Mouse (Mus musculus): ENCODE measurements at regions not wholly inside any gene's neighbourhood (a gene's known extent, or its start where the extent isn't known, plus 50 kb on each side); places are given as distances from the start of the nearest gene placed in this dataset.

DNA sequence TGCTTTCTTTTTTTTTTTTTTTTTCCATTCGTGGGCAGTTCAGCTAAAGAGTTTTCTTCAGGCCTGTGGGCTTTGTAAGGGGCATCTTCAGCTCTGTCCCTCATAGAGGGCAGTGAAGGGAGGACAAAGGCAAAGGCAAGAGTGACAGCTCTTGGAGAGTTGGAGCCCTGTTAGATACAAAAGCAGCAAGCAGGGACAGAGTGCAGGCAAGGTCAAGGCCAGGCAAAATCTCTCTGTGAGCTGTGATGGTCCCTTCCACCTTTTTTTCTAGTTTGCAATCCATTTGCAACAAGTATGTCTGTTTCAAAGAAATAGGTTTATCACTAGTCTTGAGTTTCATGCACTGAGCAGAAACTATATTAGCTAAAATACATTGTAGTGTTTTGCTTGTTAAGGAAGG lies 86.2 kb upstream of the P2ry1 start:
- no peak for DNase-seq (ENCODE audit: low read depth, low spot score)

DNA sequence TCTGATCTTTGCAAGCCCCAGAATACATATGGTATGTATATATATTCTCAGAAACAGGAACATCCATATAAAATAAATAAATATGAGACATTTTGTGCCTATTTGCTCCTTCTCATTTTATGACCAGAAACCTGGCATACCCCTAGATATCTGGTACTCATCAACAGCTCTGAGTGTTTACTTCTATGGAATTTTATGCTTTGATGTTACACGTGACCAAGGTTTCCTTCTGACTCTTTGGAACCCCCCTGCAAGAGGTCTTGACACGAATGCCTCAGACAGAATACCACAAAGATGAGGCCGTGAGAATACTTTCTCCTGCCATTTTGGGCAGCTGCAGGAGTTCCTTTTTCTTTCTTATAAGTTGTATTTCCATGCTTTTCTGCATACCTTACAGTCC lies 85.3 kb upstream of the P2ry1 start:
- no peak for DNase-seq (ENCODE audit: low read depth, low spot score)

DNA sequence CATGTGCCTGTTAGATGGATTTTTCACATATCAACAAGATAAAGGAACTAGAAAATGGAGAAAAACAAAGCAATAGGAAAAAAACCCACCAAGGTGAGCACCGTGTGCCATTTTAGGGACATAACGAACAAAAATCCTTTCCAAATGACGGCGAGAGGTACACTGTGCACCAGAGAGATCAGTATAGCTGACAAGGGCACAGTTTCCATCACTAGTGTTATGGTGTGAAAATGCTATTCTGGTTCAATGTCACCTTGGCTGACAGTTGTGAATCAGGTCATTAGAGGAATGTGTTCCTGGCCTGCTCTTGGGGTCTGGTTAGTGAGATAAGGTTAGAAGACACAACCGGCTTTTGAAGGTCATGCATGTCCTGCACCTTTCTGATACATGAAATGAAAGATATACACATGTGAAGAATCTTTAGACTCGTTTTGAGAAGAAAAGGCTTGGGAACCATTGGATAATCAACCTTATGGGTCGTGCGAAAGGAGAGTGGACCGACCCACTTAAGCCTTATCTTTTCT lies 76.5 kb upstream of the P2ry1 start:
- DNase-seq (ENCODE audit: low read depth, low spot score): no peak

DNA sequence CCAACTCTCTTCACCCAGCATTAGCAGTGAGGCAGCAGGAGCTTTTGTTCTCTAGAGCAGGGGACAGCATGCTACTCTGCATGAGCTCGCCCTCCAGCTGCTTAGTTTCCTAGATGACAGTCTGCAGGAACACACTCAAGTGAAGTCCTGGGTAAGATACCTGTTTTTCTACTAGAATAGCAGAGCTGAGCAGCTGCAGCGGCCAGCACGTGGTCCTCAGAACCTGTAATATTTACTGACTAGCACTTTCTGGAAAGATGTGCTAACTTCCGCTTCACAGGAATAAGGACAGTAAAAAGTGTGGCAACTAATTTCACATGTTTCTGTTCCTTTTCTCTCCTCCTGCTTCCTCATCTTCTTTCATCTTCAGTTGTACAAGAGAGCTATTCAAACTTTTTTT lies 73.7 kb upstream of the P2ry1 start:
- DNase-seq (ENCODE audit: low read depth, low spot score): no peak

DNA sequence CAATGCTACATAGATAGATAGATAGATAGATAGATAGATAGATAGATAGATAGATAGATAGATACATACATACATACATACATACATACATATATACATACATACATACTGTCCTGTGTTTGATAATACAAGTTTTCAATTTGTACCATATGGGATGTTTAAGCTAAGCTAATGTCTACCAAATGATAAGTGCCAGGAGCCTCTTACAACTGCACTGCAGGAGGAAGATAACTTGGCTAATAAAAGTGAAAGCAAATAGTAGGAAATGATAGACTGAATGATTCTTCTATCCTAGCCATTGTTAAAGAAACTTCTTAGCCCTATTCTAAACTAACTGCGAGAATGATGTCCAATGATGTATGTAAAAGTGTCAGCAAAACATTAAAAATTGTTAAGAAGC lies 68.1 kb upstream of the P2ry1 start:
- DNase-seq (ENCODE audit: low read depth, low spot score): no peak

DNA sequence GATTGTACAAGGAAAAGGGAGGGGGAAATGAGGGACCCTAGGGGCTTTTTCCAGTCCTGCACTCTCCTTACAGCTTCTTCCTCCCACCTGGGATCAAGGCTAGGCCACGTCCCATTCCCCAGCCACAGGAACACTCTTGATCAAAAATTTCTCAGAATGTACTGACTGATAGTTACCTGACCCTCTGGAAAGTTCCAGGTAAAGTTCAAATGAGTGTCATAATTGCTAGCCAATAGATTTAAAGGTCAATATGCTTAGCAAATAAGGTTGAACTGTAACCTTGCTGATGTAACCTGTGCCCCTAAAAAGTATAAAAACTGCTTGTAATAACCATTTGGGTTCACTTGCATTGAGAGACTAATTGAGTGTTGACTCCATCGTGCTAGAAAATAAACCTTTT lies 61.1 kb upstream of the P2ry1 start:
- DNase-seq (ENCODE audit: low read depth, low spot score): no peak

DNA sequence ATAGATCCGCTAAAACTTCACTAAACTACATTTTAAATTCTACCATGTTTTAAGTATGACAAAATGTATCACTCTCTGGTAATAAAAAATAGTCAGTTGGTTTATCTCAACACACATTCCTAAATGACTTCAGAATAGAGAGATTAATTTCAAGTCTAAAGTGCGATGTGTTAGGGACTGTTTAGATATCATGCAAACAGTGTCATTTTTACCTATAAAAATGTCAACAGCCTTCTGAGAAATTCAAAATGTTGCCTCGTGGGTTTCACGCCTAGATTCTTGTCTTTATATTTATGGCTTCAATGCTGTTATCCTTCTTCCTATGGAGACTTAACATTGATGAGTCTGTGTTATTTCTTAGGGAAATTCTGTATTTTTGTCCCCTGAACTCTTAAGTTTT lies 53.7 kb upstream of the P2ry1 start:
- no peak for DNase-seq (ENCODE audit: low read depth, low spot score)
